ENCODE assay signal across 20 mouse cellular contexts in the genomic region with DNA sequence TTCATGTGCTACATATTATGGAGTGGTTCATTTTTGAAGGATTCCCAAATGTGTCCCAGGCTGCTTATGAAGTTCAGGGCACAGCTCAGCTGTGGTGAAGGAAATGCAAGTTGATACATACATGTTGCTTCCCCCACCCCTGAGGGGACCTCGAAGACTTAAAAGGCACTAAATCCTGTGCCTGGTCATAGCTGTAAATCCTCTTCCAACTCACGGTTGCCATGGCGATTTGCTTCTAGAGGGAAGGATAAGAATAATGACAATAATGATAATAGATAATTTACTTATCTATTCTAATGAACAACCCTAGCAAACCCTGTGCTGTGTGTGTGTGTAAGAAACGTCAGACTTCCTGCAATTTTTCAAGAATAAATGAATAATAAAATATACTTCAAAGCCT.
A peak's percentile ranks its signal among the peaks of the same experiment; 100 is the strongest.
DNase-seq lines count a peak whose midpoint lies in the region; ATAC-seq lines count a peak whose summit lies in the region.
"Had no signal": no experiment of that assay in that cellular context is flagged by ENCODE, and none has a peak within 500 bp of the region (broad histone marks: within the 10 kb centered on the region; RNA-seq: fewer than 3 reads in every experiment).

No protein-coding gene starts in this region.

- no peak overlapping the region for H3K4me3 ChIP-seq in forebrain, embryonic 14.5 days (ENCODE audit: low read depth, low read length)
- no peak overlapping the region for H3K4me3 ChIP-seq in forebrain, embryonic 10.5 days
- H3K4me3 ChIP-seq in neural tube, embryonic 13.5 days = no peak overlapping the region
- H3K4me3 ChIP-seq in neural tube, embryonic 15.5 days (replicated peaks) = no peak overlapping the region
- H3K4me3 ChIP-seq in midbrain, embryonic 14.5 days (replicated peaks; ENCODE audit: low read depth, low read length) = no peak overlapping the region
- H3K4me3 ChIP-seq: embryonic facial prominence, embryonic 13.5 days; forebrain, embryonic 13.5 days; heart, adult 2 months; heart, embryonic 15.5 days had no signal

- 62% methylated on average over 4 of the region's 4 CpGs for WGBS in forebrain, embryonic 14.5 days
- WGBS in forebrain, embryonic 10.5 days = 81% methylated on average over 4 of the region's 4 CpGs
- WGBS in neural tube, embryonic 13.5 days = 45% methylated on average over 4 of the region's 4 CpGs
- WGBS in neural tube, embryonic 15.5 days = 32% methylated on average over 4 of the region's 4 CpGs
- 36% methylated on average over 4 of the region's 4 CpGs for WGBS in midbrain, embryonic 14.5 days

- no peaks in the 10 kb centered on the region for H3K36me3 ChIP-seq in forebrain, embryonic 14.5 days (ENCODE audit: control insufficient read depth, insufficient read depth, low read length)
- H3K36me3 ChIP-seq in forebrain, embryonic 10.5 days (replicated peaks) = no peaks in the 10 kb centered on the region
- no peaks in the 10 kb centered on the region for H3K36me3 ChIP-seq in neural tube, embryonic 13.5 days
- no peaks in the 10 kb centered on the region for H3K36me3 ChIP-seq in neural tube, embryonic 15.5 days
- H3K36me3 ChIP-seq in midbrain, embryonic 14.5 days (ENCODE audit: control insufficient read depth, insufficient read depth, low read length) = no peaks in the 10 kb centered on the region
- H3K36me3 ChIP-seq: embryonic facial prominence, embryonic 13.5 days; heart, embryonic 15.5 days had no signal

- H3K27ac ChIP-seq in forebrain, embryonic 14.5 days (ENCODE audit: low read depth, low read length) = no peak overlapping the region
- no peak overlapping the region for H3K27ac ChIP-seq in forebrain, embryonic 10.5 days
- no peak overlapping the region for H3K27ac ChIP-seq in neural tube, embryonic 13.5 days (replicated peaks)
- no peak overlapping the region for H3K27ac ChIP-seq in neural tube, embryonic 15.5 days (replicated peaks)
- no peak overlapping the region for H3K27ac ChIP-seq in midbrain, embryonic 14.5 days (replicated peaks; ENCODE audit: low read depth, low read length)
- H3K27ac ChIP-seq: embryonic facial prominence, embryonic 13.5 days; forebrain, embryonic 13.5 days; heart, adult 2 months; heart, embryonic 15.5 days had no signal

- H3K9me3 ChIP-seq in forebrain, embryonic 14.5 days (replicated peaks; ENCODE audit: control insufficient read depth, low read length) = no peaks in the 10 kb centered on the region
- H3K9me3 ChIP-seq in forebrain, embryonic 10.5 days = no peaks in the 10 kb centered on the region
- H3K9me3 ChIP-seq in neural tube, embryonic 13.5 days = no peaks in the 10 kb centered on the region
- H3K9me3 ChIP-seq in neural tube, embryonic 15.5 days (replicated peaks) = no peaks in the 10 kb centered on the region
- H3K9me3 ChIP-seq in midbrain, embryonic 14.5 days (ENCODE audit: control insufficient read depth, low read length) = no peaks in the 10 kb centered on the region
- H3K9me3 ChIP-seq: embryonic facial prominence, embryonic 13.5 days; forebrain, embryonic 13.5 days; heart, embryonic 15.5 days had no signal

- no peaks in the 10 kb centered on the region for H3K27me3 ChIP-seq in forebrain, embryonic 14.5 days (replicated peaks; ENCODE audit: control insufficient read depth, insufficient read depth, low read length)
- H3K27me3 ChIP-seq in forebrain, embryonic 10.5 days (ENCODE audit: poor library complexity, severe bottlenecking) = no peaks in the 10 kb centered on the region
- H3K27me3 ChIP-seq in neural tube, embryonic 13.5 days = peaks cover 3% of the 10 kb centered on the region; the same call in 1 of the 2 replicates
- H3K27me3 ChIP-seq in neural tube, embryonic 15.5 days (replicated peaks) = no peaks in the 10 kb centered on the region
- no peaks in the 10 kb centered on the region for H3K27me3 ChIP-seq in midbrain, embryonic 14.5 days (ENCODE audit: control insufficient read depth, insufficient read depth, low read length)
- H3K27me3 ChIP-seq: embryonic facial prominence, embryonic 13.5 days; forebrain, embryonic 13.5 days had no signal

- ATAC-seq in forebrain, embryonic 14.5 days = no peak
- ATAC-seq in neural tube, embryonic 13.5 days (ENCODE audit: low read depth) = peak; percentile 43; the same call in 1 of the 2 replicates
- ATAC-seq in neural tube, embryonic 15.5 days (ENCODE audit: low FRiP score) = no peak
- ATAC-seq in midbrain, embryonic 14.5 days (ENCODE audit: low FRiP score, low TSS enrichment) = no peak
- ATAC-seq: forebrain, embryonic 13.5 days had no signal

- no peak overlapping the region for H3K9ac ChIP-seq in forebrain, embryonic 14.5 days (ENCODE audit: low read length)
- no peak overlapping the region for H3K9ac ChIP-seq in neural tube, embryonic 13.5 days
- no peak overlapping the region for H3K9ac ChIP-seq in neural tube, embryonic 15.5 days (replicated peaks)
- H3K9ac ChIP-seq in midbrain, embryonic 14.5 days (replicated peaks; ENCODE audit: low read length) = no peak overlapping the region
- H3K9ac ChIP-seq: embryonic facial prominence, embryonic 13.5 days; forebrain, embryonic 13.5 days; heart, embryonic 15.5 days; hindbrain, embryonic 14.5 days had no signal

- no peak overlapping the region for H3K4me2 ChIP-seq in forebrain, embryonic 14.5 days (ENCODE audit: low read length)
- H3K4me2 ChIP-seq in neural tube, embryonic 13.5 days = no peak overlapping the region
- no peak overlapping the region for H3K4me2 ChIP-seq in neural tube, embryonic 15.5 days
- H3K4me2 ChIP-seq in midbrain, embryonic 14.5 days (ENCODE audit: low read length) = no peak overlapping the region
- H3K4me2 ChIP-seq: embryonic facial prominence, embryonic 13.5 days; forebrain, embryonic 13.5 days; heart, embryonic 11.5 days; heart, embryonic 15.5 days; hindbrain, embryonic 14.5 days had no signal

- H3K4me1 ChIP-seq in forebrain, embryonic 14.5 days (ENCODE audit: control insufficient read depth, insufficient read depth, low read length) = no peaks in the 10 kb centered on the region
- H3K4me1 ChIP-seq in forebrain, embryonic 10.5 days = peaks cover 15% of the 10 kb centered on the region
- H3K4me1 ChIP-seq in neural tube, embryonic 13.5 days (replicated peaks) = peaks cover 8% of the 10 kb centered on the region; the same call in 1 of the 2 replicates
- peaks cover 4% of the 10 kb centered on the region; the same call in 1 of the 2 replicates for H3K4me1 ChIP-seq in neural tube, embryonic 15.5 days
- peaks cover 12% of the 10 kb centered on the region; the same call in 1 of the 2 replicates for H3K4me1 ChIP-seq in midbrain, embryonic 14.5 days (ENCODE audit: control insufficient read depth, insufficient read depth, low read length)
- H3K4me1 ChIP-seq: embryonic facial prominence, embryonic 13.5 days; heart, embryonic 15.5 days had no signal

- DNase-seq in forebrain, embryonic 14.5 days (ENCODE audit: low spot score) = peak; percentile 35
- no peak for DNase-seq in forebrain, embryonic 10.5 days (ENCODE audit: extremely low spot score, low spot score)
- peak; percentile 82 for DNase-seq in midbrain, embryonic 14.5 days
- no peak for DNase-seq in natural killer cell, adult 2 months (ENCODE audit: low spot score in 2 of 2)
- no peak for DNase-seq in lung, adult 18-20 months
- DNase-seq in urinary bladder, postnatal 36 days (ENCODE audit: low spot score in 2 of 2) = no peak
- DNase-seq: adrenal gland, postnatal 14 days; cerebellum, adult 18-20 months; cerebellum, adult 9-11 months; cerebellum, postnatal 36 days; gastrocnemius, postnatal 10 days; heart, adult 2 months; heart, postnatal 14 days had no signal

Comparison
In these comparisons a context has a peak if more than half of its experiments do, and no peak if none do; other contexts are left out.
1. DNase-seq: peak in forebrain, embryonic 14.5 days (single experiment) and midbrain, embryonic 14.5 days (single experiment); none in forebrain, embryonic 10.5 days (single experiment), natural killer cell, adult 2 months (0 of 2), lung, adult 18-20 months (0 of 2) and urinary bladder, postnatal 36 days (0 of 2).